Comparison of ENCODE assay signal across 22 mouse cellular contexts in genomic region chr6:67165091-67165490, GRCm38 (mm10).
DNase-seq lines count a peak whose midpoint lies in the region; ATAC-seq and TF ChIP-seq lines count a peak whose summit lies in the region.
"Had no signal": no experiment of that assay in that cellular context is flagged by ENCODE, and none has a peak within 500 bp of the region (broad histone marks: within the 10 kb centered on the region; RNA-seq: fewer than 3 reads in every experiment).

No protein-coding gene starts in this region.

- H3K4me2 ChIP-seq in intestine, postnatal 0 days (replicated peaks; ENCODE audit: low read depth) = no peak overlapping the region
- no peak overlapping the region for H3K4me2 ChIP-seq in intestine, embryonic 15.5 days (replicated peaks)
- no peak overlapping the region for H3K4me2 ChIP-seq in liver, embryonic 14.5 days (ENCODE audit: low read depth)
- H3K4me2 ChIP-seq: embryonic facial prominence, embryonic 12.5 days; embryonic facial prominence, embryonic 15.5 days; heart, embryonic 11.5 days; hindbrain, embryonic 12.5 days; hindbrain, embryonic 15.5 days had no signal

- H3K4me3 ChIP-seq in intestine, postnatal 0 days (ENCODE audit: low read depth, low read length) = no peak overlapping the region
- H3K4me3 ChIP-seq in intestine, embryonic 15.5 days (replicated peaks) = no peak overlapping the region
- H3K4me3 ChIP-seq in liver, embryonic 14.5 days (ENCODE audit: insufficient read depth in 1 of 2, low read depth in 2 of 2, low read length in 2 of 2) = no peak overlapping the region
- no peak overlapping the region for H3K4me3 ChIP-seq in ES-E14 (ENCODE audit: insufficient read depth in 1 of 2, low read depth in 1 of 2, low read length in 2 of 2, poor library complexity in 1 of 2, severe bottlenecking in 1 of 2)
- H3K4me3 ChIP-seq: embryonic facial prominence, embryonic 12.5 days; embryonic facial prominence, embryonic 15.5 days; heart, adult 2 months; hindbrain, embryonic 12.5 days; hindbrain, embryonic 15.5 days had no signal

- H3K36me3 ChIP-seq in intestine, postnatal 0 days (ENCODE audit: control insufficient read depth, insufficient read depth) = no peaks in the 10 kb centered on the region
- H3K36me3 ChIP-seq in intestine, embryonic 15.5 days = no peaks in the 10 kb centered on the region
- H3K36me3 ChIP-seq in liver, embryonic 14.5 days (replicated peaks; ENCODE audit: control insufficient read depth, insufficient read depth, low read depth) = no peaks in the 10 kb centered on the region
- no peaks in the 10 kb centered on the region for H3K36me3 ChIP-seq in ES-E14 (ENCODE audit: control insufficient read depth, insufficient read depth, low read length, poor library complexity, severe bottlenecking)
- H3K36me3 ChIP-seq: embryonic facial prominence, embryonic 12.5 days; embryonic facial prominence, embryonic 15.5 days; hindbrain, embryonic 12.5 days; hindbrain, embryonic 15.5 days had no signal

- in situ Hi-C loops in ES-E14 (cut with MboI; ENCODE audit: low sequenced_read_pairs in 2 of 2, unreplicated experiment in 2 of 2) = loop anchor here (10.0 to 25.0 kb wide), 3 partner anchors 200 to 628 kb away; partner anchors contain the start of gene Mad2l1 (in 1 of the 2)

- peak; percentile 32 for ATAC-seq in intestine, postnatal 0 days
- ATAC-seq in intestine, embryonic 15.5 days = no peak
- no peak for ATAC-seq in liver, embryonic 14.5 days (ENCODE audit: insufficient read depth)
- ATAC-seq: forebrain, embryonic 14.5 days; Patski had no signal

- no peak for TF ChIP-seq EP300 in liver, embryonic 14.5 days (IDR thresholded peaks at IDR 0.05; ENCODE audit: low read depth)

- no peak overlapping the region for H3K27ac ChIP-seq in intestine, postnatal 0 days (ENCODE audit: low read depth, low read length)
- no peak overlapping the region for H3K27ac ChIP-seq in intestine, embryonic 15.5 days
- H3K27ac ChIP-seq in liver, embryonic 14.5 days = peak overlapping the region; percentile 46
- H3K27ac ChIP-seq in ES-E14 (ENCODE audit: insufficient read depth, low read depth, low read length, poor library complexity, severe bottlenecking) = no peak overlapping the region
- H3K27ac ChIP-seq: embryonic facial prominence, embryonic 12.5 days; embryonic facial prominence, embryonic 15.5 days; heart, adult 2 months; hindbrain, embryonic 12.5 days; hindbrain, embryonic 15.5 days had no signal

- 76% methylated on average over 6 of the region's 6 CpGs for WGBS in intestine, postnatal 0 days
- WGBS in intestine, embryonic 15.5 days = 80% methylated on average over 6 of the region's 6 CpGs
- 84% methylated on average over 6 of the region's 6 CpGs for WGBS in liver, embryonic 14.5 days (ENCODE audit: insufficient replicate concordance)

- H3K4me1 ChIP-seq in intestine, postnatal 0 days (replicated peaks; ENCODE audit: control insufficient read depth, insufficient read depth, low read length) = 0 out of 2 replicates have a peak, but pooled peaks cover 3% of the 10 kb centered on the region
- H3K4me1 ChIP-seq in intestine, embryonic 15.5 days (replicated peaks) = no peaks in the 10 kb centered on the region
- peaks cover 51 to 58% of the 10 kb centered on the region in 2 experiments for H3K4me1 ChIP-seq in liver, embryonic 14.5 days (replicated peaks; ENCODE audit: control insufficient read depth in 2 of 2, insufficient read depth in 2 of 2, low read length in 1 of 2)
- peaks cover 0 to 8% of the 10 kb centered on the region in 2 experiments; a peak in 1 of 4 replicates for H3K4me1 ChIP-seq in ES-E14 (ENCODE audit: control insufficient read depth in 2 of 2, insufficient read depth in 2 of 2, low read length in 2 of 2, poor library complexity in 1 of 2)
- H3K4me1 ChIP-seq: embryonic facial prominence, embryonic 12.5 days had no signal

- H3K9me3 ChIP-seq in intestine, postnatal 0 days (ENCODE audit: control insufficient read depth) = no peaks in the 10 kb centered on the region
- H3K9me3 ChIP-seq in intestine, embryonic 15.5 days = no peaks in the 10 kb centered on the region
- no peaks in the 10 kb centered on the region for H3K9me3 ChIP-seq in liver, embryonic 14.5 days (ENCODE audit: control insufficient read depth, low read length)
- no peaks in the 10 kb centered on the region for H3K9me3 ChIP-seq in ES-E14 (ENCODE audit: control insufficient read depth, insufficient read depth, low read depth, low read length)
- H3K9me3 ChIP-seq: embryonic facial prominence, embryonic 12.5 days; embryonic facial prominence, embryonic 15.5 days; hindbrain, embryonic 12.5 days; hindbrain, embryonic 15.5 days had no signal

- no peak for DNase-seq in liver, embryonic 14.5 days (ENCODE audit: low read depth in 3 of 3, low spot score in 3 of 3)
- DNase-seq in liver = no peak
- no peak for DNase-seq in ES-E14 (ENCODE audit: low read depth, low spot score)
- no peak for DNase-seq in right cerebral cortex, postnatal 4 days
- DNase-seq in cerebellum, postnatal 25 days = no peak
- DNase-seq: adrenal gland, postnatal 10 days; adrenal gland, postnatal 36 days; B cell, adult 2 months; cerebellum, adult 18-20 months; cerebellum, adult 9-10 months; cerebellum, postnatal 14 days; gastrocnemius, postnatal 25 days; heart, adult 2 months had no signal

- H3K27me3 ChIP-seq in intestine, postnatal 0 days (replicated peaks; ENCODE audit: control insufficient read depth, insufficient read depth, low read length) = no peaks in the 10 kb centered on the region
- H3K27me3 ChIP-seq in intestine, embryonic 15.5 days (replicated peaks) = no peaks in the 10 kb centered on the region
- no peaks in the 10 kb centered on the region for H3K27me3 ChIP-seq in liver, embryonic 14.5 days (ENCODE audit: control insufficient read depth, insufficient read depth, low read length)
- H3K27me3 ChIP-seq: embryonic facial prominence, embryonic 12.5 days; embryonic facial prominence, embryonic 15.5 days; hindbrain, embryonic 12.5 days; hindbrain, embryonic 15.5 days; Patski had no signal

- H3K9ac ChIP-seq in intestine, postnatal 0 days (ENCODE audit: low read depth, low read length) = no peak overlapping the region
- H3K9ac ChIP-seq in intestine, embryonic 15.5 days = no peak overlapping the region
- H3K9ac ChIP-seq in liver, embryonic 14.5 days (replicated peaks) = no peak overlapping the region
- H3K9ac ChIP-seq in ES-E14 (ENCODE audit: insufficient read depth, low read depth, low read length, poor library complexity, severe bottlenecking) = no peak overlapping the region
- H3K9ac ChIP-seq: embryonic facial prominence, embryonic 12.5 days; embryonic facial prominence, embryonic 15.5 days; hindbrain, embryonic 12.5 days; hindbrain, embryonic 15.5 days had no signal

- TF ChIP-seq CTCF in intestine, postnatal 0 days (IDR thresholded peaks at IDR 0.05; ENCODE audit: low read depth) = no peak
- TF ChIP-seq CTCF in liver, embryonic 14.5 days (IDR thresholded peaks at IDR 0.05; ENCODE audit: low read depth) = no peak

TF ChIP-seq in ES-E14, 5 proteins besides CTCF, POLR2A, EP300 and RAD21:
- 0 out of 2 replicates have a peak, but pooled peaks have one; percentile 15 for TF ChIP-seq ZNF384 (IDR thresholded peaks at IDR 0.05; ENCODE audit: low read depth, low read length)
- no peak for TF ChIP-seq HCFC1 (IDR thresholded peaks at IDR 0.05; ENCODE audit: borderline replicate concordance, insufficient read depth, low read length)
TF ChIP-seq in ES-E14: peak in this region for 1.
